Mouse (Mus musculus) Patski (cell line): ENCODE data around the gene Park7. TPM values are rescaled to one million over a fixed set of nuclear protein-coding genes. Genes with fewer than 3 reads are reported as not detected.
"Not testable (repeated sequence)": the region's sequence is repeated elsewhere in the genome, so short reads cannot be mapped to it uniquely, and the experiment has no call there.

Experiments
- ATAC-seq: fragments of 100-300 bp; one replicate; pipeline ENCODE4 v1.8.0; 2021
- CTCF ChIA-PET: fragments of 350-600 bp; sonication (Branson Sonifier 250); formaldehyde crosslinking; loops from one replicate; lab custom pipeline; 2022; ENCODE audit warnings: inconsistent platforms; lab: Charles Lee
- POLR2A ChIA-PET: fragments of 350-600 bp; sonication (Branson Sonifier 250); formaldehyde crosslinking; loops from one replicate; lab custom pipeline; 2022; ENCODE audit warnings: antibody characterized with exemption, inconsistent platforms; lab: Charles Lee
- DNase-seq: peaks from one replicate; pipeline ENCODE4 v3.0.0-alpha.2; 2011; ENCODE audit warnings: low read depth, low spot score
- H3K27me3 ChIP-seq: fragments of 371-371 bp; one replicate; pipeline ENCODE4 v1.5.1; 2021
- CTCF ChIP-seq: fragments of 100-300 bp; IDR thresholded peaks from one replicate; pipeline ENCODE4 v1.5.1; 2021
- in situ Hi-C: fragments of 300-500 bp; cut with MboI; formaldehyde crosslinking; loops from 3 replicates; pipeline ENCODE4 v1.11.1; 2018; ENCODE audit warnings: low pct_unique_long_range_greater_than_20kb, mixed read lengths
- polyA plus RNA-seq: library from polyadenylated mRNA; unstranded; gene quantifications from one replicate; pipeline ENCODE4 v1.2.3, GENCODE M21; 2021

Park7 gene
- polyA plus RNA-seq, 1 experiment from 2014 or later: 219 TPM

- ChIA-PET CTCF (interaction anchor here (0.9 kb wide), 1 partner anchor 14 kb away, joined by 3 read pairs; no protein-coding TSS in a partner anchor), POLR2A (no interaction called here)
- no peaks in the 10 kb centered on the region for H3K27me3 ChIP-seq
- ATAC-seq (no peak), DNase-seq (no peak)
- in situ Hi-C loops: no loop called here
- no peak for TF ChIP-seq CTCF
Observed at GRCm38 (mm10) chr4:150913743-150914142, 494 bp downstream of the Park7 start.

GRCm38 (mm10) chr4:150910164-150910951, 3.9 kb downstream of the Park7 start:
- POLR2A ChIA-PET: no interaction called here
- H3K27me3 ChIP-seq: no peaks in the 10 kb centered on the region
- ATAC-seq (no peak), DNase-seq (no peak)
- in situ Hi-C loops: no loop called here
- CTCF ChIA-PET: interaction anchor here (1.3 to 1.4 kb wide), 2 partner anchors 8 to 284 kb away, joined by 3 to 8 read pairs; no protein-coding TSS in a partner anchor
- peak; percentile 23 for TF ChIP-seq CTCF

- H3K27me3 ChIP-seq: no peaks in the 10 kb centered on the region
- in situ Hi-C loops: no loop called here
- ChIA-PET CTCF (interaction anchor here (1.3 kb wide), 1 partner anchor 284 kb away, joined by 3 read pairs; no protein-coding TSS in a partner anchor), POLR2A (no interaction called here)
- no peak for TF ChIP-seq CTCF
- no peak for DNase-seq
- ATAC-seq: peak; percentile 41
Observed at GRCm38 (mm10) chr4:150909451-150910156, 4.6 kb downstream of the Park7 start.

- in situ Hi-C loops, ATAC-seq, H3K27me3 ChIP-seq, DNase-seq, CTCF ChIA-PET: not testable (repeated sequence)
- POLR2A ChIA-PET: interaction anchor here (0.7 kb wide), 1 partner anchor 8 kb away, joined by 3 read pairs; no protein-coding TSS in a partner anchor
- peak; percentile 48 for TF ChIP-seq CTCF
Observed at GRCm38 (mm10) chr4:150908512-150908911, 5.7 kb downstream of the Park7 start.

- CTCF ChIA-PET: no interaction called here
- H3K27me3 ChIP-seq: no peaks in the 10 kb centered on the region
- in situ Hi-C loops: no loop called here
- TF ChIP-seq CTCF: no peak
- POLR2A ChIA-PET: no interaction called here
- DNase-seq (no peak), ATAC-seq (no peak)
Observed at GRCm38 (mm10) chr4:150907099-150907498, 7.1 kb downstream of the Park7 start.

GRCm38 (mm10) chr4:150903091-150903742, 11.0 kb downstream of the Park7 start:
- POLR2A ChIA-PET: no interaction called here
- CTCF ChIA-PET: interaction anchor here (1.6 to 2.5 kb wide), 3 partner anchors 33 to 53 kb away, joined by 3 to 11 read pairs (median 8); no protein-coding TSS in a partner anchor
- in situ Hi-C loops: no loop called here
- TF ChIP-seq CTCF: no peak
- H3K27me3 ChIP-seq: no peaks in the 10 kb centered on the region
- DNase-seq (no peak), ATAC-seq (no peak)

GRCm38 (mm10) chr4:150902062-150902461, 12.2 kb downstream of the Park7 start:
- CTCF ChIA-PET: interaction anchor here (0.7 to 2.5 kb wide), 11 partner anchors 9 to 260 kb away, joined by 3 to 11 read pairs (median 4); no protein-coding TSS in a partner anchor
- POLR2A ChIA-PET: interaction anchor here (0.6 to 1.3 kb wide), 5 partner anchors 25 to 102 kb away, joined by 3 read pairs; no protein-coding TSS in a partner anchor
- no peaks in the 10 kb centered on the region for H3K27me3 ChIP-seq
- DNase-seq (no peak), ATAC-seq (no peak)
- in situ Hi-C loops: no loop called here
- TF ChIP-seq CTCF: no peak

GRCm38 (mm10) chr4:150901651-150902050, 12.6 kb downstream of the Park7 start:
- CTCF ChIA-PET: interaction anchor here (0.7 to 2.5 kb wide), 11 partner anchors 9 to 260 kb away, joined by 3 to 11 read pairs (median 4); no protein-coding TSS in a partner anchor
- ATAC-seq: no peak
- in situ Hi-C loops: no loop called here
- no peak for DNase-seq
- POLR2A ChIA-PET: interaction anchor here (0.6 to 1.3 kb wide), 5 partner anchors 24 to 102 kb away, joined by 3 read pairs; no protein-coding TSS in a partner anchor
- H3K27me3 ChIP-seq: no peaks in the 10 kb centered on the region
- no peak for TF ChIP-seq CTCF

- POLR2A ChIA-PET: interaction anchor here (0.5 kb wide), 1 partner anchor 8 kb away, joined by 3 read pairs; no protein-coding TSS in a partner anchor
Observed at GRCm38 (mm10) chr4:150900486-150900885, 13.8 kb downstream of the Park7 start.

More at GRCm38 (mm10) chr4:150900486-150900885, 13.8 kb downstream of the Park7 start:
- ATAC-seq (no peak), DNase-seq (no peak)
- in situ Hi-C loops: no loop called here
- no peaks in the 10 kb centered on the region for H3K27me3 ChIP-seq
- CTCF ChIA-PET: interaction anchor here (1.2 to 2.2 kb wide), 2 partner anchors 49 to 244 kb away, joined by 3 to 8 read pairs; no protein-coding TSS in a partner anchor
- TF ChIP-seq CTCF: no peak
